Mouse (Mus musculus) gastrocnemius, adult 18-20 months (tissue): ENCODE results near the gene Foxk1. TPM values are rescaled to one million over a fixed set of nuclear protein-coding genes. Genes with fewer than 3 reads are reported as not detected.

Experiments
- DNase-seq: peaks from one replicate; pipeline ENCODE4 v3.0.0; 2021; ENCODE audit warnings: low spot score
- total RNA-seq, 2 experiments: library from RNA; stranded (reverse); gene quantifications; 2 replicates each; pipeline ENCODE4 v1.2.3; 2021

Foxk1 gene
- total RNA-seq, 2 experiments from 2014 or later: 14.5 to 16.4 TPM

DNA sequence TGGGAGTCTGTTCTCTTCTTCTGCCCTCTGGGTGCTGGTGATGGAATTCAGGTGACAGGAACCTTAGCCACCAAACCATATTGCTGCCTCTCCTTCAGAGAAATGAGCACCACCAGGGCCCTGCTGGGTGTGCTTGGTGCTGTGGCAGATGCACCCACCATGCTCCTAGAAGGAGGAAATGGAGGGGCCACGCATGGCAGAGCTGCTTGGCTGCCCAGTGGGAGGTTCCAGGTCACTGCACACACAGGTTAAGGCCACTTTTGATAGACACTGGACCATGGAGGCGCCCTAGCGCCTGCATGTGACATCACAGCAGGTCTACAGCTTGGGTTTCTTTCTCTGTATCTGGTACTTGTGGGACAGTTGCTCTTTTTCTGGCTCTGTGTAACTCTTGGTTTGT is 15.8 kb downstream of the Foxk1 start:
- no peak for DNase-seq

DNA sequence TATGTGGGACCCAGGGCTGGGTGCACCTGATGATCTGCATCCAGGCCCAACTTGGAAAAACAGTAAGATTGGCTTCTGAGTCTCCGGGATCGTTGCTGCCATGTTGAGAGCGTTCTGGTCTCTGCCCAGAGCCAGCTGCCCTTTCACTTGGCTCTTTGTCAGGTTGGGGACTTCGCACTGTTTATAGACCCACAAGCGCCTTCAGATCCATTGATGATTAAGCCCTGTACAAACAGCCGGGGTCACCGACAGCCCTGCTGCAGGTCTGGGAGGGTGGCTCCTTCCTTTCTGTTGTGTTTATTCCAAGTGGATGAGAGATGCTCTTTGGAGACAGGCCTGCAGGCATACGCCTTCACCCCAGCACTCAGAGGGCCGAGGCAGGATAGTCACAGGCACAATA is 16.6 kb downstream of the Foxk1 start:
- no peak for DNase-seq

DNA sequence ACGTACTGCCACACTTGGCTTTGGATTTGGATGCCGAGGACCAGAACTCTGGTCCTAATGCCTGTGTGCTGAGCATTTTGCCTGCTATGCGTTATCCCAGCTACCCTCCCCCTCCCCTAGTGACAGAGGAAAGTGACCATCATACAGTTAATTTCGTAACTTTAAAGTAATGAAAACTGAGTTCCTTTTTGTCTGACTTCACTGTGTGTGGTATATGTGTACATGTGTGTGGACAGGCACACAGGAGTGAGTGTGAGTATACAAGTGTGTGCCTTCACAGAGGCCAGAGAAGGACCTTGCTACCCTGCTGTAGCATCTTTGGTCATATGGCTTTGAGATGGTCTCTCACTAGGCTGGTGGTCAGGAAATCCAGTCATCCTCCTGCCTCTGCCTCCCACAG is 17.1 kb downstream of the Foxk1 start:
- DNase-seq: no peak

DNA sequence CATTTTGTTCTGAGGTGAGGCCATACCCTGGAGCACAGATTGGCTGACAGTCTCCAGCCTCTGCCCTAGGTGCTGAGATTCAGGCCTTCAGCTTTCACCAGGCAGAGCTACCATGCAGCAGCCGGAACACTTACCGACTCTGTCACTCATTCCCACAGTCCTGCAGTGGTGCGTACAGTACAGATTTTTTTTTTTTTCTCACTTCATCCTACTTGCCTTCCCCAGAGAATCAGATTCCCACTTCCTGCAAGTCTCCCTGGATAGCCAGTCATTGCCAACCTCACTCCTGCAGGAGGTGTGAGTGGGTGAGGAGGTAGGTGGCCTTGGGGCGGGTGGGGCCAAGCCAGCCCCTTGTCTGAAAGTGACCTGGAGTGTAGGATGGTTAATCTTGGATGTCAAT is 19.0 kb downstream of the Foxk1 start:
- DNase-seq: no peak

DNA sequence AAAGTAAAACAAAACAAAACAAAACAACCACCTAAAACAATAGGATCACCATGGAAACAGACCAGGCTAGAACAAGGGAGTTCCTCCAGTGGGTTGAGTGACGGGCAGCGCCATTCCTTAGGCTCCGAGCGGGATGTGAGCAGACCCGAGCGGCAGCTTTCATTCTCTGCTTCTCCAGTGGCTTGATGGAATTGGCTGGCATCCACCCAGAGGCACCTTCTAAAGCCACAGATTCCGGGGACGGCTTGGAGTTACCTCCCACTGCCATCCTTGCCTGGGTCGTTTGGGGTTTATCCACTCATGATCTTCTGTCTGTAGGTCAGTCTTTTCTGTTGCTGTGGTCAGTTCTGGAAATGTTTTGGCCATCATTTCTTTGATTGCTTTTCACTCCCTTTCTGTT is 19.6 kb downstream of the Foxk1 start:
- no peak for DNase-seq

DNA sequence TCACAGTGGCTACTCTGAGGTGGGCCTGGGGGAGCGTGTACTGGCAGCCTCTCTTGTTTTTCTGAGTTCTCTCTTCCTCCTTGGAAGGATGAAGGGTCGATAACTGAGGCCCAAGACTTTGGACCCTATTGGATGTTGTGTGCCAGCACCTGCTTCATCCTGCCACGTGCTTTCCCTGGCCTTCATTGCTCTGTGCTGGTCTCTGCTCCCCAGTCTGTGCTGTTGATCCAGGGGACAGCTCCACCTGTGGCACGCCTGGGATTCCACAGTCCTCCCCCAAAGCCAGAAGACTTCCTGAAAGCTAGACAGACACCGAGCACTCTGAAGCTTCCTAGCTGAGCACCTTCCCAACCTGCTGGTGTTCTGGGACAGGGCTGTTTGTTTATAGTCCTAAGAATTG is 20.6 kb downstream of the Foxk1 start:
- DNase-seq: no peak

DNA sequence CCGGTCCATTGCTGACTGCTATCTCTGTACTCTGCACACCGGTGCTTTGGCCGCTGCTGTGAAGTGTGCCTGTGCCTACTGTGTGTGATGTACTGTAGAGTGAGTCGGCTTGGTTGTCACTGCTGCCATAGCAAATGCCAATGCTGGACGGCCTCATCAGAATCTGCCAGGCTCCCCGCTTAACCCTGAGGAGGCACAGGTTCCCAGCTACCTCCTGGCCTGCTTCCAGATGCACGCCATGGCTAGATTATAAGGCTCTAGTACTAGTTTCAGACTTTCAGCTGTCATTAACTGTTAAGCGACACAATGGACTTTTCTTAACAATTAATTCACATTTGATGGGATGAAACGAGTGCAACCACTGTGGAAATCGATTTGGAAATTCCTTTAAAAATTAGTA is 21.8 kb downstream of the Foxk1 start:
- no peak for DNase-seq

DNA sequence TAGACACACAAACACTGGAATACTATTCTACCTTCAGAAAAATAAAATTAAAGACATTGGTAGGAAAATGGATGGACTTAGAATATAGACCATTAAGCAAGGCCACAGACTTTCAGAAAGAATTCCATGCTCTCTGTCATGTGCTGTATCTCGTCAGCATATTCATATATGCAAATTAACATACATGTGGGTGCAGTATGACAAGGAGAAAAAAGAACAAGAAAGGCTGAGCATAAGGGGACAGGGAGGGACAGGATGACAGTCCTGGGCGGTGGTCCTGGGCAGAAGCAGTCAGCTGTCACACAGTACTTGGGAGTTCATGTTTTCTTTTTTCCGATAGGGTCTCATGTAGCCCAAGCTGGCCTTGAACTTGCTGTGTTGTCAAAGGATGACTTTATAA is 22.4 kb downstream of the Foxk1 start:
- no peak for DNase-seq

DNA sequence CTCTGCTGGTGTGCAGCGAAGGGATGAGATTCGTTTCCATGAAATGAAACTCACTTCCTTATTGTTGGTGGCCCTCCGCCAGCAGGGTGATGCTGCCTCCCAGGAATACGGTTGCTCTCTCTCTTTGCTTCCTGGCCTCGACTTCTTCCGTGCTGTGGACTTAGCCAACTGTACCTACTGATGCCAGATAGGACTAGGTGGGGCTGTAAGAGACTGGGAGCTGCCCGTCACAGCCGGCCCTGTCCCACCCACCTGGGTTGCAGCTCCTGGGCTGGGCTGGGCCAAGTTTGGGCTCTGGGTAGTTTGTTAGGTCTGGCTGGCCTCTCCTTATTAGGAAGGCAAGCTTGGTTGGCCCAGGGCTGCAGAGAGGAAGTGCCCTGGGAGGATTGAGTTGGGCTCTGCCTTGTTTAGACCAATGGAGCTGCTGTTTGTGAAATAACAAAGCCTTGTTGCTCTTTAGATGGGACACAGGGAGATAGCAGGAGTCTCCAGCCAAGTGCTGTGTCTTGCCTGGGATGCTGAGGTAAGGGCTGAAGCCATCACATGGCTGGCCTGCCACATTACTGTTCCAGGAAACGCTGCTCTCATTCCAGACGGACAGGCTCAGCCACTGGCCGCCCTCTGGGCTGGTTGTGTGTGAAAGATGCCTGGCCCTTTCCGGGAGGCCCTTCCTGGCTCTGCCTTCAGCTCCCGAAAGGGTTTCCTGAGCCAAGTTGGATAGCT is 23.5 kb downstream of the Foxk1 start:
- peak; percentile 89 for DNase-seq

DNA sequence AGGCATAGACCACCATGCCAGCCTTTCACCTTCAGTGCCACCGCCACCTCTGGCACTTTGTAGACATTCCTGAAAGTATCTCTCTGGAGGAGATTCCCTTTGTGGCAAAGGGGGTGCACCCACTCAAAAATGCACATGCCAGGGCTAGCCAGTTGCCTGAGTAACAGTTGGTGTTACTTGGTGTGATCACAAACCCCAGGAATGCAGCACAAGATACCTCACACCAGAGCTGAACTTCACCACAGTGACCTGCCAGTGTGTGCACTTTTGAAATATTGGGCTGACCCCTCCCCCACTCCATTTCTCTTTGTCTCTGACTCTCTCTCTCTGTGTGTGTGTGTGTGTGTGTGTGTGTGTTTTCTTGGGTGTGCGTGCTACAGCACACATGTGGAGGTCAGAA is 25.2 kb downstream of the Foxk1 start:
- DNase-seq: no peak

DNA sequence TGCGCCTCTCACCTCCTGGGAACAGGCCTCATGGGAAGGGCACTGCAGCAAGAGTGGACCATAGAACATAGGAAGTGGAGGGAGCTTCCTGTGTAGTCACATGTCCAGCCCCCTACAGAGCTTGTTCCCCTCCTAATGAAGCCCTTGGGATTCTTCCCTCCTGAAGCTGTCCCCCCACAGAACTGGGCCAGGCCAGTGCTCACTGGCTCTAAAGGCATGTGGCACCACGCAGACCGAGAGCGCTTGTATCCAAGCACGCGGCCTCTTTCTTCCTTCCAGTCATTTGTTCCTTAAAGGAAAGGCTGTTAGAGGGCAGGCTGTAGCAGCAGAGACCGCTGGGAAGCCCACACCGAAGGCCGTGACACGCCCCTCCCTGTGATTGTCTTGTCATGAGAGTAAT is 26.6 kb downstream of the Foxk1 start:
- DNase-seq: no peak

DNA sequence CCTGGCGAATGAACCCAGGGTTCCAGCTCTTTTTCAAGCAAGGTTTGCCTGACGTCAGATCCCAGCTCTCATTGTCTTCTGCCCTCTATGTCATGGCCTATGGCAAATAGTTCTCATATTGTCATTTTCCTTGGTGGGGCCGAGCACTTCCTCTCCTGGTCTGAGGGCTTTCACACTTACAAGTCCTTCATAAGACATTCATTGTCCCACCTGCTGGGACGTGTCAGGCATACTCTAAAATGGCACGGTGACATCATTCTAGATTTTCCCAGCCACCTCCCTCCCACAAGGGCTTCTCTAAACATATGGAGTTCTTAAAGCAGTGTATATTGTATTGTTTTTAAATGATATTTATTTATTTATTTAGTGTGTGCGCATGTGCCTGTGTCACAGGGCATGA is 27.4 kb downstream of the Foxk1 start:
- DNase-seq: no peak

DNA sequence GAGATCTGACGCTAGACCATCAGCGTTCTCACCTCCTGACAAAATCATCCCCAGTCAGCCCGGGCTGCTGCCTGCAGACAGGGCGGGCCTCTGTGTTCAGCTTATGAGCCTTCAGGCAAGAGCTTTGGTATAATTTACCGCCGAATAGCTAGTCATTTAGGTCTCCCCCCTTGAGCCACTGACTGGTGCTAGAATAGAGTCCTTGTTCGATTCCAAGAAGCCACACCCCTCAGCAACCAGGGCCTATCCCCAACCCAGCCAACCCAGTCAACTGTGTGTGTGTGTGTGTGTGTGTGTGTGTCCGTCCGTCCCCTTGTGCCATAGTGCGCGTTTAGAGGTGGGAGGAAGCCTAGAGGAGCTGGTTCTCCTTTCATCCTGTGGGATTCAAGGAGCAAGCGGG is 29.7 kb downstream of the Foxk1 start:
- no peak for DNase-seq

DNA sequence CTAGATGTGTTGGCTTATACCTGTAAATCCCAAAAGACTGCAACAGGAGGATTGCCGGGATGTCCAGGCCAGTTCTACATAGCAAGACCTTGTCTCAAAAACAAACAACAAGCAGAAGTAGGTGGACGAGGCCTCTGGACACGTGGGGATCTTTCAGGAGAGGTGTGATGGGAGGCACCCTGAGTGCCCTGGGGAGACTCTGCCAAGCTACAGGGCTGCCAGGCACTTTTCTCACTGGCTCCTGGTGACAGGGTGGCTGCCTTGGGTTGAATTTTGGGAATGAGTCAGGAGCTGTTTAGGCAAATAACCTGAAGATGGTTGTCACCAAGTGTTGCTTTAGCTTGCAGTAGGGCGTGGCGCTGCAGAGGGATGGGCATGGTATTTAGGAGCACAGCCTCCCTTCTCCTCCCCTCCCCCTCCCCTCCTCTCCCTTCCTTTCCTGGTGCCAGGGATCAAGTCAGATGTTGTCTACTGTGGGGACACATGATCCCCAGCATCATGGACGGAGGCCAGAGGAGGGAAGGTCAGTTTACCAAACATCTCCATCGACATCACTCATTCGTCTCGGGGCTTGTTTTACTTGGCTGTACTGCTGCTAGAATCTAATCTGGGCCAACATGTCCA is 30.6 kb downstream of the Foxk1 start:
- DNase-seq: peak; percentile 87

DNA sequence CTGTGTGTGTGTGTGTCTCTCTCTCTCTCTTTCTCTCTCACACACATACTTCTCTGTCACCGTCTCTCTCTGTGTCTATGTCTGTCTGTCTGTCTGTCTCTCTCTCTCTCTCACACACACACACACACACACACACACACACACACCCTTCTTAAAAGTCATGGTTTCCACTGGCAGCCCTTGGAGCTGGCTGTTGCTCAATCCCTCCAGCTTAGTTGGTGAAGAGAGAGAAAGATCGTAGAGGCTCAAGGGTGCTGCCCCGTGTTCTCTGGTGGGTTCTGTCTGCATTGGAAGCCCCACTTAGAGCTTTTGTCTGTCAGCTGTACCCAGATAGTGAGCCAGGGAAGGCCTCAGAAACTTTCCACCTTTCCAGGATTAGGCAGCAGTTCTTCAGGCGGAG is 31.4 kb downstream of the Foxk1 start:
- DNase-seq: no peak

DNA sequence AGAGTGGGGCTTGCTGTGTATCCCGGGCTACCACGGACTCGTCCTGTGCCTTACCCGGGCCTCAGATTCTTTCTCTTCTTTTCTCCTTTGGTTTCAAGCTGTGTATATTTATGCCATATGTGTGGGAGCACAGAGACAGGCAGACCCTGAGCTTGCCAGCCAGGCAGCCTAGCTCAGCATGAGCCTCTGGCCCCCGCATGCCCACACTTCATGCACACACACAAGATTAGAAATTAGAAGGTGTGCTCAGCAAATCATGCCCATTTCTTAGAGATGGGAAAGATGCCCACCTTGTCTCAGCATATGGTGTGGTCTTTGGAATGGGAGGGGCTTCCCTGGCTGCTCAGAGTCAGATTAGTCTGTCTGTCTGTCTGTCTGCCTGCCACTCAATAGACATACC is 32.8 kb downstream of the Foxk1 start:
- DNase-seq: no peak

DNA sequence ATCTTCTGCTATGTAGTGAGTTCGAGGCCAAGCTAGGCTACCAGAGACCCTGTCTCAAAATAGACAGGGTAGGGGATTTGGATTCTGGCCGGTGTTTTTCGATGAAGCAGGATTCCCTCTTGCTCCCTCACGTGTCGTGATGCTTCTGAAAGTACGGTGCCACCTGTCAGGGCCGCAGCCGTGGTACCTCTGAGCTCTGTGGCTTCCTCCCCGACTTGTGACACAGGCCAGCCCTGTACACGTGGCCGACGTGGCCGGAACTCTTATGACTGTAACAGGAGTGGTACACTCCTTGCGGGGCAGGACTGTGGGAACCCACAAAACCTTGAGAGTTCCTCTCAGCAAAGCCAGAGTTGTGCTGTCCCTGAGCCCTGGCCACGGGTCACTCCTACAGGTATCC is 34.4 kb downstream of the Foxk1 start:
- DNase-seq: no peak

DNA sequence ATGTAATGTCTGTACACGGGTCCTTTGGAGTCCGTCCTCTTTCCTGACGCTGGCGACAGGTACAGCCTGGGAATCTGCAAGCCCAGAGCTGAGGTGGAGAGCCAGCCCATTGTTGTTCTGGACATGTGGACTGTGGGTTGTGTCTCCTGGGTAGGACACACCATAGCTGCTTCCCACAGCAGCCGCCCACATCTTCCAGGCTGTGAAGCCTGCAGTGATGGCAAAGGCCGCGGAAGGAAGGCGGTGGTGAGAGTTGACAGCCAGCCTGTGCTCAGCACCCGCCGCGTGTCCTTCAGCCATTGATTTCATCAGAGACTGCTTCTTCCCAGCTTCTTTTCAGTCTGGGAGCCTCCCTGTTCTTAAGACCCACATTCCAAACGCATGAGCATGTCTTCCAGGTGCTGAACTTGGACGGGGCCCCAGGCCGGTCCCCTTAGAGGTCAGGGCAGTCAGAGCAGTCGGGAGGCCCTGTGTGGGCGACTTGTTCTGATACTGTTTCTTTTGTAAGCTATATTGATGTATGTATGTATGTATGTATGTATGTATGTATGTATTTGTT is 37.2 kb downstream of the Foxk1 start:
- peak; percentile 40 for DNase-seq

DNA sequence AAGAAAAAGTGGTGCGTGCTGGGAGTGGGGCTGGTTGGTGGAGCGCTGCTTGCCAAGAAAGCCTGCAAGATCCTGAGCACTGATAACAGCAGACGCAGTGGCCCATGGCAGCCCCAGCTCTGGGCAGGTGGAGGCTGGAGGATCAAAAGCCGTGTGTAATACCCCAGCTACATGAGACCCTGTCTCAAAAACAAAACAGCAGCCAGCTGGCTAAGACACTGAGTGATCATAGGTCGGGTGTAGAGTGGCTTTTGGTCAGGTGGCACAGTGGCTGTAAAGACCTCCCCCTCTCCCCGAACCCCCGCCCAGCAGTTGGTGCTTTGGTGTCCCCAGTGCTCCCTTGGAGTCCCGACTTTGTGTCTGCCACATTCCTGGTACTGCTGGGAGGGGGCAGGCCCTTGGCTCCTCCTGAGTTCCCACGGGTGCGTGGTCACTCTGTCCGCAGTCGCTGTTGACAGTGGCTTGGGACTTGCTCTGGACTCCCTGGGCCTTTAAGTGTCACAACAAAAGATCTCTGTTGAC is 38.7 kb downstream of the Foxk1 start:
- peak; percentile 67 for DNase-seq

DNA sequence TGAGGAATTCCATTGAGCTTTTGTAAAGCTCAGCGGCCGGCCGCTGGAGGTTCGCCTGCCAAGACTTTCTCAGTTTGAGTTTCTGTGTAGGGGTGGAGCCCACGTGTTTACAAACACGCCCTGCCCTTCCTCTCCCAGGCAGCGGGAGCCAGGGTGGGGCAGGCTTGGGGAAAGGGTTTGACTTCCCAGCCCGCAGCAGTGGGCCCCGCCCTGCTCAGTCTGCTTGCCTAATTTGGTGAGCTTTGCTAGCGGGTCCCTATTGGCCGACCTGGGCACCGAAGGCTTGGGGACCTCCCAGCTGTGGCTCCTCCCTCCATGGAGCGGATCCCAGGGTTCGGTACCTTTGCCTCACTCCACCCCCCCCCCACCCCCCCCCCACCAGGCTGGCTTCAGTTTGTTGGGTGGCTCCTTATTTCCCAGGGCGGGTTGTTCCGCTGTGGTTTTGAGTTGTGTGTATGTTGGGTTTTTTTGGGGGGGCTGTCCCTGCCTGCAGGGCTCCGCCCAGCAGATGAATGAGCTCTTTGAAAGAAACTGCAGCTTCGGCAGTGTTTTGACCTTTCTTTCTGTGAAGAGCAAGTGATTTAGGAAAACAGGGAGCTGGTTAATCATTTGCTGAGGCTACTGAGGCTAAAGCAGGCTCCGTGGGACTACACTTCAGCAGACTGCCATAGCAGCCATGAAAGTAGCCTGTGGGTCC is 39.3 kb downstream of the Foxk1 start:
- DNase-seq: peak; percentile 97

DNA sequence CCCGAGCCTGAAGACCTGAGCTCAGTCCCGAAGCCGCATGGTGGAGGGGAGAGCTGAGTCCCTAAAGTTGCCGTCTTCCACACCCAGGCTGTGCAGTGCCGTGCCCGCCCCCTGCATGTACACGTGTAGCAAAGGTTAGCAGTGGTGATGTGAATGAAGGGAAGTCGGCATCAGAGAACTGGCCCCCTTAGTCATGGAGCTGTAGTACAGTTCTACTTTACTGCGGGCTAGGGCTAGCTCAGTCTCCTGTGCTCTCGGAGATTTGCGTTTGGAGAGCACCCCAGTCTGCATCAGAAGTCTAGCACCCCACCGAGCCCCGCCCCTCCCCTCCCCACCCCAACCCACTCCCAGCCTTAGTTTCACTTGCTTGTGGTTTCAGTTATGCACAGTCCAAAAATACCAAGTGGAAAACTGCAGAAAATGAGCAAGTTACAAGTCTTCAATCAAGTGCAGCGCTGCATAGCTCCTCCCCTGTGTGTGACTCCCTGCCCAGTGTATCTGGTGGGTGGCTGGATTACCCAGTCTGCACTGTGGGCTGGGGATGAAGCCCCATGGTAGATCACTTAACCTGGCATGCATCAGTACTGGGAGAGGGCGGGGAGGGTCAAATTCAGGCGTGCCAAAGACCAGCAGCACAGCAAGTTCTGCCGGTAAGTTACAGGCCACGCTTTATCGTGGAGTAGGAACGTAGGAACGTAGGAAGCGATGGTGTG is 40.2 kb downstream of the Foxk1 start:
- DNase-seq: no peak

DNA sequence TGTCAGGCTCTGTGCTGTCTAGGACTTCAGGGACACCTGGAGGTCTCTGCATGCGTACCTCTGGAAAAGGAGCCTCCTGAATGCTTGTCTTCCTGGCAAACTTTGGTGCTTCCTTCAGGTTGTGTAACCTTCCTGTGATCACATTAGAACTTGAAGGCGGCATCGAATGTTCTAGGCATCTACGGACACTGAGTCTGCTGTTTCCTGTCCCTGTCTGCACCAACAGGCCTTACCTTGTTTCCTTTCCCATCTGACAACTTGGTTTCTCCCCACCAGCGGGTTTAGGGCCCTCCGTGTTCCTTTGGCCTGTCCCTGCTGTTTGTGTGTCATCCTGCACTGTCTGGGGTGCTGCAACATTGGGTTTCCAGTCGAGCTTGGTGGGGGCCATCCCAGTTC is 40.7 kb downstream of the Foxk1 start:
- DNase-seq: no peak
